Mouse (Mus musculus): ENCODE data around the gene Lrwd1. TPM values are rescaled to one million over a fixed set of nuclear protein-coding genes. Genes with fewer than 3 reads are reported as not detected.
A peak's percentile ranks its signal among the peaks of the same experiment; 100 is the strongest.

Lrwd1 gene
- 10 to 100 TPM; 14.8 to 15.2 TPM for total RNA-seq (2021)
- long read RNA-seq, experiment 1, transcript Lrwd1-201 (15 exons, 2,473 nt): major isoform, 15 of 27 reads
- long read RNA-seq, experiment 1, partial matches to known transcripts: 2 of 27 reads
- long read RNA-seq, experiment 1, other reads (novel, unspliced or antisense): 9 of 27 reads
- long read RNA-seq, experiment 2, transcript Lrwd1-201 (15 exons, 2,473 nt): major isoform, 5 of 20 reads
- long read RNA-seq, experiment 2, partial matches to known transcripts: 3 of 20 reads
- long read RNA-seq, experiment 2, other reads (novel, unspliced or antisense): 11 of 20 reads

- peak; percentile 68 for TF ChIP-seq CTCF (IDR thresholded peaks at IDR 0.05)
- Histone ChIP-seq H3K4me3 (peak within 1 kb of the TSS; percentile 78), H3K27ac (peak within 1 kb of the TSS; percentile 75)
- intact Hi-C loops (cut with DNase I): loop anchor here (1.0 to 2.0 kb wide), 2 partner anchors 19 to 51 kb away; partner anchors contain the start of gene Polr2j
- peak; percentile 95 for DNase-seq (ENCODE audit: extremely low spot score in 1 of 2, low spot score in 2 of 2)
Measured at GRCm38 (mm10) chr5:136135571-136136291, at the start of gene Lrwd1, which contains the start of gene Alkbh4. Gene Lrwd1 (minus strand): TSS chr5:136136074. Gene Alkbh4 (plus strand): TSS chr5:136136146.

DNA sequence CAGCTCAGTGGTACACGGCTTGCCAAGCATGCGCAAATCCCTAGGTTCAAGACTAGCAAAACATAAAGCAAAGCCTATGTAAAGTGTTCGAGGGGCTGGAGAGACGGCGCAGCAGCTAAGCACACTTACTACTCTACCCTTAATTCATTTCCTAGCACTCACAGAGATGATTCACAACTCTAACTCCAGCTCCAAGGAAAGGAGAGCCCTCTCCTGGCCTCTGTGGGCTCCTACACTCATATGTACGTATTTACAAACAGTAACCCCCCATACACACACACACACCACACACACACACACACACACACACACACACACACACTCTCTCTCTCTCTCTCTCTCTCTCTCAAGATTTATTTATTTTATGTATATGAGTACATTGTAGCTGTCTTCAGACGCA is 47.9 kb upstream of the Lrwd1 start:
- Histone ChIP-seq H3K27ac (no peak overlapping the region), H3K4me3 (no peak overlapping the region)
- intact Hi-C loops (cut with DNase I): no loop called here
- no peak for DNase-seq (ENCODE audit: extremely low spot score in 1 of 2, low spot score in 2 of 2)
- TF ChIP-seq CTCF (IDR thresholded peaks at IDR 0.05): no peak; the same call in 1 of the 2 replicates

- no peak for TF ChIP-seq CTCF (IDR thresholded peaks at IDR 0.05)
- DNase-seq (ENCODE audit: extremely low spot score in 1 of 2, low spot score in 2 of 2): no peak
- Histone ChIP-seq H3K27ac (no peak overlapping the region), H3K4me3 (no peak overlapping the region)
- intact Hi-C loops (cut with DNase I): no loop called here
Measured at GRCm38 (mm10) chr5:136182830-136183229, 47.0 kb upstream of the Lrwd1 start.

GRCm38 (mm10) chr5:136182049-136182448 is 46.2 kb upstream of the Lrwd1 start:
- Histone ChIP-seq H3K4me3 (no peak overlapping the region), H3K27ac (peak overlapping the region; percentile 5; the same call in 1 of the 2 replicates)
- TF ChIP-seq CTCF (IDR thresholded peaks at IDR 0.05): no peak
- peak in 1 of 2 experiments; percentile 61 for DNase-seq (ENCODE audit: extremely low spot score in 1 of 2, low spot score in 2 of 2)
- intact Hi-C loops (cut with DNase I): no loop called here

GRCm38 (mm10) chr5:136181197-136181596 is 45.3 kb upstream of the Lrwd1 start:
- no peak for DNase-seq (ENCODE audit: extremely low spot score in 1 of 2, low spot score in 2 of 2)
- no peak for TF ChIP-seq CTCF (IDR thresholded peaks at IDR 0.05)
- no peak overlapping the region for H3K4me3 ChIP-seq
- no peak overlapping the region for H3K27ac ChIP-seq
- intact Hi-C loops (cut with DNase I): no loop called here

- no peak for DNase-seq (ENCODE audit: extremely low spot score in 1 of 2, low spot score in 2 of 2)
- Histone ChIP-seq H3K4me3 (no peak overlapping the region), H3K27ac (no peak overlapping the region)
- TF ChIP-seq CTCF (IDR thresholded peaks at IDR 0.05): no peak
- intact Hi-C loops (cut with DNase I): no loop called here
Measured at GRCm38 (mm10) chr5:136179594-136179993, 43.7 kb upstream of the Lrwd1 start.

DNA sequence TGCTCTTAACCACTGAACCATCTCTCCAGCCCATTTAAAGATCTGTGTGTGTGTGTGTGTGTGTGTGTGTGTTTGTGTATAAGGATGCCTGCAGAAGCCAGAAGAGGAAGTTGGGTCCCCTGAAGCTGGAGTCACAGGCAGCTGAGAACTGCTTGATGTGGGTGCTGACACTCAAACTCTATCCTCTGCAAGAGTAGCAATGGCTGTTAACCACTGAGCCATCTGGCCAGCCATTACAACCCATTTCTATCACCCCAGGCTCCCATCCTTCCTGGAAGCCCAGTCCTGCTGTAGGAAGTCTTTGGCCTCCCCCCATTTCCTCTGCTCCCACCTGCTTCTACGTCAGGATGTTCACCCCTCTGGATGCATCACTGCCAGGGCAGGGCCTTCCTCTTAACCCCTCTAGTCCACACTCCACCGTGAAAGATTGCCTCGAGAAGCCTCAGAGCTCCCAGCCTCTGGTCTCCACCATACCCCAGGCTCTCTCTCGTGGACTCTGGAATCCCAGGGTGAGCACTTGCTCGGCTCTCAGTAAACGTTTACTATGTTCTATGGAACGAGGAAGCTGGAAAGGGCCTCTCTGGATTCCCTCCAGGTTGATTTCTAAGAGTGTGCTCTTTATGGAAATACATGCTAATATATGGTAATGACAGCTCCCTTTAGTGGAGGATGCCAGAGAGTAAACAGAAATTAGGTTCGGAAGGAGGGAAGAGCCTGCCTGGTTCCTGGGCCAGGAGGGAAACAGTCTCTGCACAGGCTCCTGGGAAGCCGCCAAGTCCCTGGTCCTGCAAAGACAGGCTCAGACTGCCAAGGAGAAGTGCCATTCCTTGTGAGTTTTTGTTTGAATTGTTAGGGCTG is 38.0 kb upstream of the Lrwd1 start:
- TF ChIP-seq CTCF (IDR thresholded peaks at IDR 0.05): no peak
- intact Hi-C loops (cut with DNase I): no loop called here
- no peak overlapping the region for H3K27ac ChIP-seq

DNA sequence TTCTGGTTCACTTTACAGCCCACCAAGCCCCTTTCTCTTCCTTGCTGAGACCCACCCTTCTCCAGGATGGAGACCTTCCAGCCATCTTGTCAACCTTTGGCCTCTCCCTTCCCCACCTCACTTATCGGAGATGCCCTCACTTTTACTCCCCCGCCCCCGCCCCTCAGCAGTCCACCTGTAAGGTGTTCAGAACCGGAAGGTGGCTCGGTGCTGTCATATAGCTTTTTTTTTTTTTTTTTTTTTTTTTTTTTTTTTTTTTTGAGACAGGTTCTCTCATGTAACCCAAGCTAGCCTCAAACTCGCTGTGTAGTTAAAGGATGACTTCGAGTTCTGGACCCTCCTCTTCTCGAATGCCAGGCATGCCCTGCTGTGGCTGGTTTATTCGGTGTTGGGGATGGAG is 37.1 kb upstream of the Lrwd1 start:
- no peak for DNase-seq (ENCODE audit: extremely low spot score in 1 of 2, low spot score in 2 of 2)
- no peak overlapping the region for H3K4me3 ChIP-seq
- intact Hi-C loops (cut with DNase I): no loop called here
- no peak overlapping the region for H3K27ac ChIP-seq
- no peak for TF ChIP-seq CTCF (IDR thresholded peaks at IDR 0.05)

More for the DNA sequence above, 38.0 kb upstream of the Lrwd1 start:
- no peak overlapping the region for H3K4me3 ChIP-seq
- DNase-seq (ENCODE audit: extremely low spot score in 1 of 2, low spot score in 2 of 2): peak; percentile 44 to 58

- intact Hi-C loops (cut with DNase I): no loop called here
- peak overlapping the region; percentile 91; the same call in 1 of the 2 replicates for H3K27ac ChIP-seq
Measured at GRCm38 (mm10) chr5:136171363-136172341, 35.8 kb upstream of the Lrwd1 start.

GRCm38 (mm10) chr5:136170512-136171362 is 34.9 kb upstream of the Lrwd1 start, which contains the start of gene Orai2:
Gene Orai2 (minus strand): TSS chr5:136170713.
- peak; percentile 82 to 87 for DNase-seq (ENCODE audit: extremely low spot score in 1 of 2, low spot score in 2 of 2)
- H3K27ac ChIP-seq: peak within 1 kb of the TSS; percentile 91
- intact Hi-C loops (cut with DNase I): no loop called here
- peak within 1 kb of the TSS; percentile 65 for H3K4me3 ChIP-seq
- no peak for TF ChIP-seq CTCF (IDR thresholded peaks at IDR 0.05)

More at GRCm38 (mm10) chr5:136171363-136172341, 35.8 kb upstream of the Lrwd1 start:
- H3K4me3 ChIP-seq: peak overlapping the region; percentile 65
- no peak for DNase-seq (ENCODE audit: extremely low spot score in 1 of 2, low spot score in 2 of 2)
- TF ChIP-seq CTCF (IDR thresholded peaks at IDR 0.05): no peak
